Mouse (Mus musculus) T-cell, adult 2 months (primary cell): ENCODE results near the gene Prdm10.

Source experiments
- DNase-seq: peaks from one replicate; pipeline ENCODE4 v3.0.0; 2022; ENCODE audit warnings: low spot score

The Prdm10 gene

DNA sequence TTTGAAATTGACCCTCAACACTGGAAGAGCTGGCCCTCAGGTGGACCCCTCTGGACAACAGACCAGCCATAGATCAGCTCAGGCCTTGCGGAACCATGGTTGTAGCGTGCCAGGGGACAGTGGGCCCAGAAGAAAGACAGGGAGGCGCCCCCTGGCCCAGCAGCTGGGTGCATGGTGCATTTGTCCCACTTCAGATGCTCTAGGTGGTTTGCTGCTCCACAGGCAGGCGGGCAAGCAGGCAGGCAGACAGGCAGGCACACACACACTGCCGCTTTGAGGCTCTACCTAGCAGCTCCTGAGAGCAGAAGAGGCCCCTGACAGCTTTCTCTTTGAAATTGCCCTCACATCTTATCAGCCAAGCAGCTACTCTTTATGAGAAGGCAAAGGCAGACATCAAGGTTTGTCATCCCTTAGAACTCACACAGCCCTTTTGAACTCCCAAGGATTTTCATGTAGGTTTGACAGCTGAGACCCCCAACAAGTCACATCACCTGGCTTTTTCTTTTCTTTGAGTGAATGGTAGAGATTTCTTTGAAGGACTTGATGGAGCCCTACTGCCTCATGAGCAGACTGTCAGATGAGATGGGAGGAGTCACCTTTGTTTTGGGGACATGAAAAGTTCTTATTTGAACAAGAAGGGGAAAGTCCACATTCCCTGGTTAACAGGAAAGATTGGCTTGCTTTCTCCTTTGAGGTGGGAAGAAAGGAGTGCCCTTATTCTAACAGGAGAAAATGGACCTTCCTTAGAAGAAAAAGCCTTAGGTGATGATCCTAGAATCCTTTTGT lies 21.4 kb downstream of the Prdm10 start:
- DNase-seq = peak; percentile 76

DNA sequence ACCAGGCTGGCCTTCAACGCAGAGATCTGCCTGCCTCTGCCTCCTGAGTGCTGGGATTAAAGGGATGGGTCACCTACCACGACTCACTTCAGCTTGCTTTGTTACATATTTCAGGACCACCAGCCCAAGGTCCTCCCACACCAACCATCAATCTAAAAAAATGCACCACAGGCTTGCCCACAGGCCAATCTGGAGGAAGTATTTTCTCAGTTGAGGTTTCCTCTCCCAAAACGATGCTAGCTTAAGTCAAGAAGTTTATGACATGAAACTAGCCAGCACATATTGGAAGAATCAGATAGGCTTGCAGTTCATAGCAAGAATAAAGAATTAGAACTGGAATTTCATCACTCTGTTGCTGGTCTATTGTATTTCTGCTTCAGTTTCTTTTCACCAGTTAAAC lies 24.0 kb downstream of the Prdm10 start:
- no peak for DNase-seq

DNA sequence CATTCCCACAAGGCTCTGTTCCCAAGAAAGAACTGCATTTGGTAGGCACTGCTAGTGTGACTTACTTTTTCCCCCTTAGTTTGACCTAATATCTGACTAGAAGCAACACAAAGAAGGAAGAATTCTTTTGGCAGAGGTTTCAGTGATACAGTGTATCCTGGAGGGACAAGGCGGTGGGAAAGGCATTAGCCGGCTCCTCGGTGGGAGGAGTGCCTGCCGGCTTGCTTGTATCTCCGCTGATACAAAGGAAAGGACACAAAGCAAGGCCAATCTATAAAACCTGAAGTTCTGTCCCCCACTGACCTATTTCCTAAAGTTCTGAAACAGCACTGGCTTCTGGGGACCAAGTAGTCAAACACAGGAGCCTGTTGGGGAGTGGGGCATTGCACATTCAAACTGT lies 24.8 kb downstream of the Prdm10 start:
- DNase-seq = no peak

DNA sequence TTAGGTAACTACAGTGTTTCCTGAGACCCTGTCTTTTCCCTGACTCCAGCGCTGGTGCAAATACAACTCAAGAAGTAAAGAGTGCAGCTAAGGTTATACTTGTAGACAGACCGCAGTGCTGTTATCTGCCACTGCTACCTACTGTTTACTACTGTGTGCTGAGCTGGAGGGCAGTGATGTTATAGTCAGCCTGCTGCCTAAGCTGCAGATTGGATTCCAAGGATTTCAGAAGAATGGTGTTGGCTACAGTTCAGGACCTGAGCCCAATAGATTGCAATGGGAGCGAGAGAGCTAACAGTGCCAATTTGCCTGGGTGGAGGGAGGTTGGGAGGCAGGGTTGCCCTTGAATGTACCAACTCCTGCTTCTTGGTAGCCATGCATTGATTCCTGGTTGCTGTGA lies 25.5 kb downstream of the Prdm10 start:
- DNase-seq = no peak

DNA sequence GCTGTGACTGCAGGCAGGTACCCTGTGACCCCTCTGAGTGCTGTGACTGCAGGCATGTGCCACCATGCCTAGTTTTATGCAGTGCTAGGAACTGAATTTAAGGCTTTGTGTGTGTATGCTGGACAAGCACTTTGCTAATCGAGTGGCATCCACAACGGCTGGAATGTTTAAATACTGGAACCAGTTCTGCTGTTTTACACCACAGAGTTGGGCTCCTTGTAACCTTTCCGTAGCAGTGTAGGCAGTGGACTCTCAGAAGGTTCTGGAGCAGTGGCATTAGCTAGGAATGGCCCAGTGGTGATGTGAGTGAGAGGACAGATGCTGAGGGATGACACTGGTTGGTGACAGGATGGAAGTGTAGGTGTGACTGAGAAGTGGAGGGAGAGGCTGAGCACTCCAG lies 26.9 kb downstream of the Prdm10 start:
- DNase-seq = no peak

DNA sequence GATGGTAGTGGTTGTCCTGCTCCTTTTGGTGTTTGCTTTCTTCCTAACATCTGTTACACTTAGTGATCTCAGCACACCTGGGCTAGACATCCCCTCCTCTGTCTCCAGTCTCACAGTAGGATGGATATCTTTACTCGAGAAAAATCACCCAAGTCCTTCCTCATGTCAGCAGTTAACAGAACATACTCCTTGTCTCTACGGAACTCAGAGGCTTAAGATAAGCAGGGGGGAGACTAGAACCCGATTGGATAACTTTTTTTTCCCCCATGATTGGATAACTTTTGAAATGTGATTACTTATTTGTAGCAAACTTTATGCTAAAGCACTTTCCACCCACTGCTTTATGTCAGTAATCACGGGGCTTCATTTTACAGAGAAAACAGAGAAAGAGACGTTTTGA lies 28.7 kb downstream of the Prdm10 start:
- DNase-seq = no peak

DNA sequence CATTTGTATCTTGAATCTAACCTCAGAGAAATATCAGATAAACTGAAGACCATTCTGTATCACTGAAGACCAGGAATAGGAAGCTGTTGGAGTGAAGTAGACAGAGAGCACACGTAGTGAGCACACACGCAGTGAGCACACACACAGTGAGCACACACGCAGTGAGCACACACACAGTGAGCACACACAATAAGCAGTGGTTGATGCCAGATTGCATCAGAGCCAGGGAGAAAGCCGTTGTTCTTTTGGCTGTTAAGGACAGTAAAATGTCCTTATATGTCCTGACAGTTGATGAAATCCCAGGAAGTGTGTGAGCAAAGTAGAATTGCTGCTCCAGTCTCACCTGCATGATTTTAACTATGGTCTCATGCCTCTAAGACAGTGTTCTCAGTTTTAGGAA lies 30.3 kb downstream of the Prdm10 start:
- no peak for DNase-seq

DNA sequence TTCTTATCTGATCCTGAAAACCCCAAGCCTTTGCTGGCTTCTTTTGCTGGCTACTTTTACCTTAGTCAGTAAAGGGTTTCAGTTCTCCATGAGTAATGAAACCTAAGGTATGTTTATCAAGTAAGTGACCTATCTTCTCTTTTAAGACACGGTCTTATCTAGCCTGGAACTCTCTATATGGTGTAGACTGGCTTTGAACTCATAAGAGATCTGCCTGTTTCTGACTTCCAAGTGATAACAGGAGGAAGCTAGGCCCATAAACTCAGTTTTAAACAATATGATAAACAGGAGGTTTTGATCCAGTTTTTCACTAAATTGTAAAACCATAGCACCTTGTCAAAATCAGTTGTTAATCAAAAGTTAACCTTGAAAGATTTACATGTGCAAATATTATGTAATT lies 33.5 kb downstream of the Prdm10 start:
- DNase-seq = no peak

DNA sequence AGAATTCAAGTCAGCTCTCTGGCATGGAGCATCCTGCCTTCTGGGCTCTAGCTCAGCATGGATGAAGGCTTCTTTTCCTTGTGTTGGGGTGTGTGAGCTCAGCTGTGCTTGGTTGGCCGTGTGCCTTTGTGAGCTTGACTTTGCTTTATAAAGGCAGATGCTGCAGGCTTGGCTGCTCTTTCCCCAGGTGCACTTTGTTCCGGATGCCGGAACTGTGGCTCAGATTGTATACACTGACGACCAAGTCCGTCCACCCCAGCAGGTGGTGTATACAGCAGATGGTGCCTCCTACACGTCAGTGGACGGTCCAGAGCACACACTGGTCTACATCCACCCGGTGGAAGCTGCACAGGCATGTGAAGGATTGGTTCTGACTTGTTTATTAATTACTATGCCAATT lies 35.6 kb downstream of the Prdm10 start:
- no peak for DNase-seq

DNA sequence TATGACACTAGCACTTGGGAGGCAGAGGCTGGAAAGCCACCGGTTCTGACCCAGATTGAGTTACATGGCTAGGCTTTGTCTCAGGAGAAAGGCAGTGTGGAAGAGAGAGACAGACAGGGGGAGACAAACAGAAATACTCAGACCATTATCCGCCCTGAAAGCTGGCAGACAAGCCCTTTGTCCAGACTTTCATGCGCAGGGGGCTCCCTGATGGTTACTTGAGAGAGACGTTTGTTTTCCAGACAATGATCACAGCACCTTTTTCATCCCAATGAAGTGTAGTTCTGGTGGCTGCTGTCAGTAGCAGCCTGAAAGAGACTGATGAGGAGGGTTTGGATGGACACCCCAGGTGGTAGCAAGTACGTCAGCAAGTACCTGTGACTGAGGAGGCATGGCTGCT lies 38.6 kb downstream of the Prdm10 start:
- DNase-seq = no peak

DNA sequence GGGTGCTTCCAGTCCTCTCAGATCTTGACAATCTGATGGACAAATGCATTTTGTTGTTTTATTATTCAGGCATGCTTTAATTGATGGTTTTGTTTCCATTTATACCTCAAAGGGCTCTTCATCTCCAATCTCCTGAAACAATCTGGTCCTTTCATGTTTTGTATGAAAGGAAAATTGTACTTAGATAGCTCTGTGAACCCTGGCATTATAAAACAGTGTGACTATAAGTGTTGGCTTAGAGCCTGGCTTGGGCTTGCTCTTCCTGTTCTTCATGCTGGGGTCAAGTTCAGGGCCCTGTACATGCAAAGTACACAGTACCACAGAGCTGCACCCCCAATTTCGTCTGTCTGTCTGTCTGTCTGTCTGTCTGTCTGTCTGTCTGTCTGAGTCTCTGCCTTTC lies 40.4 kb downstream of the Prdm10 start:
- DNase-seq = no peak

DNA sequence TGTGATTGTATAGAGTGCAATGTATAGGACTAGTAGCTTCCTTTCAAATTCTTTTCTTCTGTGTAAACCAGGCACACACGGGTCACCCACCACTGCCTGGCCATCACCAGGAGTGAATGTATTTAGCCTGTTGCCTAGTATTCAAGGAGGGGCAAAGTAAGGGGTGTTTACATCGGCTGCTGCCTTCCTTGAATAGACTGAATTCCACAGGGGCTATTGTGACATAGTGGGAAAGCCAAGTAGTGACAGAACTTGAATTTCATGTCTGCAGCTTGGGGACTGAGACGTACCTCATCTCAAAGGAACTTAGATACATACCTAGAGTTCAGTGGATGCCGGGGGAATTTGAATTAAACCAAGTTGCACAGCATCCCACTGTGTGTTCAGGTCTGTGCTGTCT lies 41.2 kb downstream of the Prdm10 start:
- no peak for DNase-seq

DNA sequence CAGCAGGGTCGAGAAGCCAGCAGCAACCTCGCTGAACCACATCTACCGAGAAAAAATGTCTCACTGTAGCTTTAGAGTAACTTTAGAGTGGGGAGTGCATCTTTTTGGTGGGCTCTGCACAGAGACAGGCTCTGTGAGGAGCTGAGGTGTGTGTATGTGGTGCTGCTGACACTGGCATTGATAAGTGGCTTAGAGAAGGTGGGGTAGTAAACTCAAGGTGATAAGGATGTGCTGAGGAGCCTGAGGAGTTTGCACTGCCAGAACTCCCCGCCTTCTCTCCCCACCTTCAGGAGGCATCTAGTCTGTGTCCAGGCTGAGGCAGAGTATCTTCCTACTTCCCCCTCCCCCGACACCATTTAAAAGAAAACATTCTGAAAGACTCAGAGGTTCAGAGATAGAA lies 41.8 kb downstream of the Prdm10 start:
- no peak for DNase-seq

DNA sequence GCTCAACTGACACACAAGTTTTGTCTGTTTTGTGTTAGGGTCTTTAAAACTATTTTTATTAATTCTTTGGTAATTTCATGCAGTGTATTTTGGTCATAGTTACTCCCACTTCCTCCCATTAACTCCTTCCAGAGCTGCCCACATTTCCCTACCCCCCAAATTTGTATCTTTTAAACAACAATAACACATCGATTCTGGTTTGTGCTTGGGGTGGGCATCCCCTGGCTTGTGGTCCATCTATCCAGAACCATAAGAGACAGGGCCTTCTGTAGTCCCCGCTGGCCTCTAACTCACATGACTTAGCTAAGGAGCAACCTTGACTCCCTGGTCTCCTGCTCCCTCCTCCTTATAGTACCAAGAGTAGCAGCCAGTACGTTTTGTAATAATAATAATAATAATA lies 50.5 kb downstream of the Prdm10 start:
- no peak for DNase-seq

DNA sequence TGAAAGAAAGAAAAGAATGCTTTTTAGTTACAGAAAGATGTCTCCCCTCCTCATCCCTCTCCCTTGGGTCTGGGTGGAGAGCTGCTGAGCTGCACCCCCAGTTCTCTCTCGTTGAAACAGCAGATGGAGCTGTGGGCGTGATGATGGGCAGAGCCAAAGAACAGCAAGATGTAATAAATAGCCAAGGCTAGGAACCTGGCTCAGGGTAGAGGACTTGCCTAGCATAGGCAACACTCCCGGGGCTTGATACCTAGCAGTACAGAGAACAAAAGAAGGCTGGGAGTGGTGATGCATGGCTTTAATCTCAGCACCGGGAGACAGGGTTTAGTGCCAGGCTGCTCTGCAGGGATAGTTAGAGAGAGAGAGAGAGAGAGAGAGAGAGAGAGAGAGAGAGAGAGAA lies 50.9 kb downstream of the Prdm10 start:
- no peak for DNase-seq

DNA sequence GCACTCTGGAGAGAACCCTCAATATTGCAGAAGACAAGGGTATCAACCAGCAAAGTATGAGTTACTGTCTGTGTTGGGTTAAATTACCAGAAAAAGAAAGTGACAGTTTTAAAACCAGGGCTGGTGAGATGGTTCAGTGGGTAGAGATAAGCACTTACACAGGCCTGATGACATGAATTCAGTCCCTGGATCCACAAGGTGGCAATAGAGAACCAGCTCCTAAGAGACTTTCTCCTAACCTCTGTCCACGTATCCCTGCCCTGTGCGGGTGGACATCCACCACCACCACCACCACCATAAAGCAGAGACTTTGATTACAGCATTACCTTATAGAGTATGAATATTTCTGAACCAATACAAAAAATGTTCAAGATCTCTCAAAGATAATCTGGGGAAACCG lies 51.6 kb downstream of the Prdm10 start:
- no peak for DNase-seq

DNA sequence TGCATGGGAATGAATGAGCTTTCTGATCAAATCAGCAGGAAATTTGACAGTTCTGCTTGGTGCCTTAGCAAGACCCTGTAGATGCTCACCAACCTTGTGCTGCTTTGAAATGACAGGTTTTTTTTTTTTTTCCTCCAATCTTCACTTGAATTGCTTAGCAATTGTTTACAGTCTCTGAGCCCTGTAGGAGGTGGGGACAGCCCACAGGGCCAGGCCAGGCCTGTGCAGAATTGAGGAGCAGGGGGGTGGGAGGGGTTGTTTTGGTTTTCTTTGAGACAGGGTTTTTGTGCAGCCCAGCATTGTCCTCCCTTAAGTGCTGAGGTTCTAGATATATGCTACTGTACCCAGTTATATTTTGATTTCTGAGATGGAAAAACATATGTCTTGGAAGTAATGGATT lies 52.5 kb downstream of the Prdm10 start:
- DNase-seq = no peak

DNA sequence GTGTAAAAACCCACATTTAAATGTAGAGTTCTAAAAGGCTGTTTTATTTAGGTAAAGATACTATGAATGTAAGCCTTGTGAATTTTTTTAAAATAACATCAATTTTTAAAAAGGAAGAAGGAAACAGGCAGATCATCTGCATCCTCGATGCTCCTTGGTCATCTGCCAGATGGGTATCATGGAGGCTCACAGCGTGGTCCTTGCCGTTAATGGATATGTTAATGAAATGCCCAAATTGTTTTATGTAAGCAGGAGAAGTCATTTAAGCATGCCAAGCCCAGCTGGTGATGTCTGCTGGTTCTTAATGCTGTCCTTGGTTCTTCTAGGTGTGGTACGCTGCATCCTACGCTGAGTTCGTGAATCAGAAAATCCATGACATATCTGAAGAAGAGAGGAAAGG lies 54.7 kb downstream of the Prdm10 start:
- no peak for DNase-seq

DNA sequence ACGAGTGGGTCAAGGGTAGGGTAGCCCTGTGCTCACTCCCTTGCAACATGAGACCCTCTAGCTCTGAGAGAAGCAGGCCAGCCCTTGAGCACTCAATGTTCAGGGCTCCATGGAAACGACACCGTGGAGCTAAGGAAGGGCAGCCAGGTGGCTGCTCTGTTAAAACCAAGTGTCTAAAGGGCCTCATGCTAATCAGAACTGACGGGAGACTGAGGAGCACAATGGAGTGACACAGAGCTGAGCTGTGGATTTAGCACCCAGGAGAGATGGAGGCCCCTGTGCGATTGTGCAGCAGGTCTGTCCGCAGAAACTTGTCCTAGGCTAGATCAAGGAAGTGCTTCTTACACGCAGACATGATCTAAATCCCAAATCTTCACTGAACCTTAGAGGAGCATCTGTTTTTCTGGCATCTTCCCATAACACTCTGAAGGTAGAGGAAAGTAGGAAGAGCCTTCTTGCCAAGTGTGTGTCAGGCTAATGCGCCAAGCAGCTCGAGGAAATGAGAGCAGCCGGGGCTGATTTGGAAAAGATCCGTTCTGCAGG lies 64.0 kb downstream of the Prdm10 start:
- DNase-seq = no peak

DNA sequence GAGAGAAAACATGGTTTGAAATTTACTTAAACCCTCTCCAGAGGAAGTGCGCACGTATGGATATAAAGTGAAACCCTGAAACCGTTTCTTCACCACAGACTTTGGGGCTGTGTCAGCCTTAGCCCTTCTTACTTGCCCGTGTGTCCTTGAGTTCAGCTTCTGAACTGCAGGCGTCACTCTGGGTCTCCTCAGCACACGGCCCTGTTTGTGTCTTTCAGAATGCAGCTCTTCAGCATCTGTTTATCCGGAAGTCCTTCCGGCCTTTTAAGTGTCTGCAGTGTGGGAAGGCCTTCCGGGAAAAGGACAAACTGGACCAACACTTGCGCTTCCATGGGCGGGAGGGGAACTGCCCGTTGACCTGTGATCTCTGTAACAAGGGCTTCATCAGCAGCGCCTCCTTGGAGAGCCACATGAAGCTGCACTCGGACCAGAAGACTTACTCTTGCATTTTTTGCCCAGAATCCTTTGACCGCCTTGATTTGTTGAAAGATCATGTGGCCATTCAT lies 66.3 kb downstream of the Prdm10 start:
- DNase-seq = no peak

DNA sequence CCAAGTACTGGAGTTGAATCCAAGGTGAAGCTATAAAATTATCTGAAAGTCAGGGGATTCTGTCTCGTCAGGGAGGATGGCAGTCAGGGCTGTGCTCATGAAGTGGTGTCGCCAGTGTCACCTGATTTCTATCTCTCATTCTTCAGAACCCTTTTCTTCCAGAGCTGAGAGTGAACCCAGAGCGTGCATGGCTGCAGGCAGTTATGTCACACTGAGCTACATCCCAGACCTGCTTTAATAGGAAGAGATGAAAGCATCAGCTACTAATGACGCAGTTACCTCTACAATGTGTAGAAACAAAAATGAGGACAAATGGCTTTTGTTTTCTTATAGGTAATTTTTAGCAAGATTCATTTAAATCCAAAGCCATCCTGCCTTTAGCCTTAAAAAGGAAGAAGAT lies 68.1 kb downstream of the Prdm10 start:
- no peak for DNase-seq

DNA sequence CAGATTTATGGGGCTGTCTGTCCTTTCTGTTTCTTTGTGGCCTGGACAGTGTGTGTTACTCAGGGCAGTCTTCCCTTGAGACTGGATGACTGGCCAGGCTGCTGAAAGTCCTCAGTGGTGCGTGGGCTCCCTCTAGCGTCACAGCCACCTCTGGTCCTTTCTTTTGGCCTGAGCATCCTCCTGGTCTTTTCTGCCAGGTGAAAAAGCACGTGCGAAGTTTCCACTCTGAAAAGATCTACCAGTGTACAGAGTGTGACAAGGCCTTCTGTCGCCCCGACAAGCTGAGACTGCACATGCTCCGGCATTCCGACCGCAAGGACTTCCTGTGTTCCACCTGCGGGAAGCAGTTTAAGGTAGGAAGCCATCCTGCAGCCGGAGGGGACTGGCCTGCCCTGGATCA lies 68.6 kb downstream of the Prdm10 start:
- peak; percentile 44 for DNase-seq

DNA sequence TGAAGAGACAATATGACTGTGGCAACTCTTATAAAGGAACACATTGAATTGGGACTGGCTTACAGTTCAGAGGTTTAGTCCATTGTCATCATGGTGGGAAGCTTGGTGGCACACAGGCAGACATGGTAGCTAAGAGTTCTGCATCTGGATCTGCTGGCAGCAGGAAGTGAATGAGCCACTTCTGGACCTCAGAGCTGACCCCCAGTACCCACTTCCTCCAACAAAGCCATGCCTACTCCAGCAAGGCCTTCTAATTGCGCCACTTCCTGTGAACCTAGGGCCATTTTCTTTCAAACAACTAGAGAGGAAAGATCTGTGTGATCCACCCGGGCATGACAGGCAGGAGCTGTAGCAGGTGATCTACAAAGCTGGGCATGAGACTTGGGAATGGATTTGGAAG lies 72.4 kb downstream of the Prdm10 start:
- DNase-seq = no peak

DNA sequence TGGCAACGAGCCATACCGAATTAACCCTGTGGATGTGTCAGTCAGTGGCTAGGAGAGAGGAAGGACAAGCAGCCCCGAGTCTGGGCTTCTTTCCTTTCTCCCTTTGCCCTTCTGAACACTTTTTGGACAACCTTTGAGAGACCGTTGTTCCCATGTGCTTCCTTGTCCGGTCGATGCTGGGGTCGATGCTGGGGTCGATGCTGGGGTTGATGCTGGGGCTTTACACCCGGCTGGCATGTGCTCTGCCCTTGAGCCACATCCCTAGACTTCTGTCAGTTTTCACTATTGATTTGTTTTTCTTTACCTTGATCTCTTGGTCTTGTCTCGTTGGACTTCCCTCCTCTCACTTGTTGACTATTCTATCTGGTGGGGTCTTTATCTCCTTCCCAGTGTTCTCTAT lies 73.2 kb downstream of the Prdm10 start:
- DNase-seq = no peak
